Mouse (Mus musculus): Measurements from ENCODE around the gene 1700001C02Rik. TPM values are rescaled to one million over a fixed set of nuclear protein-coding genes. Genes with fewer than 3 reads are reported as not detected.

1700001C02Rik gene
- not detected in 2 replicates for polyA plus RNA-seq (2015; fragmentation: Nextera tagmentation; extraction: Ambion mirVana)

DNA sequence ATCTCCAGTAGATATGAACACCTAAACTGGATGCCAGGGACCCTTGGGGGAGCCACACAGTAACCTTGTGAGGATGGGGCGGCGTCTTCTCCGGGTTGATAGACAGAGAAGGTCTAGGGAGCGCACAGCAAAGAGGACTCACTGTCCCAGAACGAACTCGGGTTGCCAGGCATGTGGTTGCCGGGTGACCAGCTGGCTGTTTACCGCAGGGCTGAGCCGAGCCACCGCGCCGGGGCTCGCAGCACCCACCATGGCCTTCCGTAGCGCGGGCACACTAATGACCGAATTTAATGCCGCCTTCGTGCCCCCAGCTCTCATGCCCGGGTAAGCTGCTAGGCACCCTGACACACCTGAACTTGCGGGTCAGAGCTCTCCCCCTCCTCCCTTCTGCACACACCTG is at the start of gene 1700001C02Rik:
1700001C02Rik (plus strand) TSS at position 187 of the 400 bp plus-strand sequence.
- Histone ChIP-seq H3K27me3 (replicated peaks; ENCODE audit: control insufficient read depth, insufficient read depth, low read length) (peaks cover 5% of the 10 kb centered on the region; the same call in 1 of the 2 replicates), H3K9me3 (ENCODE audit: control insufficient read depth, low read length) (no peaks in the 10 kb centered on the region), H3K4me3 (ENCODE audit: low read length) (peak within 1 kb of the TSS; percentile 21), H3K36me3 (ENCODE audit: control insufficient read depth, insufficient read depth, low read length) (no peaks in the 10 kb centered on the region), H3K27ac (ENCODE audit: low read length) (no peak within 1 kb of the TSS), H3K4me1 (ENCODE audit: control insufficient read depth, insufficient read depth, low read length) (peaks cover 5% of the 10 kb centered on the region; the same call in 1 of the 2 replicates), H3K9ac (ENCODE audit: low read depth, low read length) (peak within 1 kb of the TSS; percentile 20; the same call in 1 of the 2 replicates), H3K4me2 (ENCODE audit: low read depth, low read length) (peak within 1 kb of the TSS; percentile 45)
- ATAC-seq = no peak
- 16% methylated on average over 21 of the region's 21 CpGs for WGBS

DNA sequence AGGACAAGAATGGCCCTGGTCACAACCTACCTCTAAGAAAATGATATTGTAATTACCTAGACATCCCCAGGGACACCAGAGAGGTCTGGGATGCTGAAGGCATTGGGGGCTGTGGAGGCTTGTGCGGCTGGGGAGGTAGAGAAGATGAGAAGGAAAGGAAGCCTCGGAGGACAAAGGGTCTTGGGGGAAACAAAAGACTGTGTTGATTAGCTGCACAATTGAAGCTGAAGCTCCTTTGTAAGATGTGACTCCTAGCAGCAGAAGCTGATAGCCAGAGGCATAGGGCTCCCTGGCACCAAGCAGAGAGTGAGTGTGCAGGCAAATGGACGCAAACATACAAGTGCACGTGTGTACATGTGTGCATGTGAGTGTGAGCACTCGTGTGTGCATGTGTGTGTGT is 49.2 kb upstream of the 1700001C02Rik start:
- Histone ChIP-seq H3K4me3 (ENCODE audit: low read length) (no peak overlapping the region), H3K36me3 (ENCODE audit: control insufficient read depth, insufficient read depth, low read length) (no peaks in the 10 kb centered on the region), H3K4me2 (ENCODE audit: low read depth, low read length) (no peak overlapping the region), H3K9me3 (ENCODE audit: control insufficient read depth, low read length) (no peaks in the 10 kb centered on the region), H3K27ac (ENCODE audit: low read length) (no peak overlapping the region), H3K9ac (ENCODE audit: low read depth, low read length) (no peak overlapping the region), H3K27me3 (replicated peaks; ENCODE audit: control insufficient read depth, insufficient read depth, low read length) (no peaks in the 10 kb centered on the region), H3K4me1 (ENCODE audit: control insufficient read depth, insufficient read depth, low read length) (no peaks in the 10 kb centered on the region)
- WGBS = 63% methylated on average over 5 of the region's 5 CpGs
- no peak for ATAC-seq

DNA sequence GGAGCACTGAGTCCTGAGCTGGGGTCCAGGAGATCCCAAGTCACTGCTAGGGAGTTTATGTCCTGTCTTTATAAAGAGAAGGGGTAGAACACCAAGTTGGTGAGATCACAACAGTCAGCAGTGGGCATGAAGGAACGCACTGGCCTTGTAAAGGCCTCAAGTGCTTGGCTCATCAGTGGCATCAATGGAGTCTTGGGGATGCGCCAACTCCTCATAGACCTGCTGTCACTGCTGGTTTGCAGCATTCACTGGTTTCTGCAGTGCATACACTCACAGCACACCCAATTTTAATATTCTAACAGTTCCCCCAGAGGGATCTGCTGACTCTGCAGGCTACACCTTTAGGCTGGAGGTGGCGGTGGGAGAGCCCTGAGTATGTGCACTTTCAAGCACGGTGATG is 42.7 kb upstream of the 1700001C02Rik start:
- peaks cover 5% of the 10 kb centered on the region; the same call in 1 of the 2 replicates for H3K4me1 ChIP-seq (ENCODE audit: control insufficient read depth, insufficient read depth, low read length)
- H3K36me3 ChIP-seq (ENCODE audit: control insufficient read depth, insufficient read depth, low read length) = no peaks in the 10 kb centered on the region
- 75% methylated on average over 4 of the region's 4 CpGs for WGBS
- no peak for ATAC-seq
- H3K9ac ChIP-seq (ENCODE audit: low read depth, low read length) = no peak overlapping the region
- no peak overlapping the region for H3K4me3 ChIP-seq (ENCODE audit: low read length)
- no peak overlapping the region for H3K27ac ChIP-seq (ENCODE audit: low read length)
- no peaks in the 10 kb centered on the region for H3K9me3 ChIP-seq (ENCODE audit: control insufficient read depth, low read length)
- H3K4me2 ChIP-seq (ENCODE audit: low read depth, low read length) = no peak overlapping the region
- H3K27me3 ChIP-seq (replicated peaks; ENCODE audit: control insufficient read depth, insufficient read depth, low read length) = no peaks in the 10 kb centered on the region

DNA sequence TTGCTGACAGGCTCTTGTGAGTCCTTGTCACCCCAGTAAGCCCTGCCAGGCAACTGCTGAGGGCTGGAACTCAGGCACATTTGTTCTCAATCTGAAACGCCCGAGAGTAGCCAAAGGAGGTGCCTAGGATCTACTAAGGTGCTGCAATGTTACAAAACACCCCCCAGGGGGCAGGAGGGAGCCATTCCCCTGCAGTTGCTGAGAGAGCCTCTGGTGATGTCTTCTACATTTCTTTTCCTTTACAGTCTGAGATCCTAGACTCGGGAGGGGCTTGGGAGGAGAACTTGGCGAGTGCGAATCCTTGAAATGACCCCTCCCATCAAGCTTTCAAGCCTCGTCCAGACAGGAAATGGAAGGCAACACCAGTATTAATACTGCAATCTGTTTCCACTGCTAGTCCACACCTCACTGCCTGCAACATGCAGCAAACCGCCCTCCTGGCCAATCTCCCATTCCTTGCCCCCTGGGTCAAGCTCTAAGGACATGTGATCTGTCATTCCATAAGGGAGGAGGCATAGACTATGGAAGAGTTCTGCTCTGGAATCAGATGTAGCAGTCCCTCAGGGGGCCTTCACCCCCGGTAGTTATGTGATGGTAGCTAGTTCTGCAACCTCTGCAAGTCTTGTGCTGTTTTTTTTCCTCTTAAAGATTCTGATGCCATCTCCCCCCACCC is 42.1 kb upstream of the 1700001C02Rik start:
- Histone ChIP-seq H3K27me3 (replicated peaks; ENCODE audit: control insufficient read depth, insufficient read depth, low read length) (no peaks in the 10 kb centered on the region), H3K36me3 (ENCODE audit: control insufficient read depth, insufficient read depth, low read length) (no peaks in the 10 kb centered on the region), H3K9me3 (ENCODE audit: control insufficient read depth, low read length) (no peaks in the 10 kb centered on the region), H3K4me2 (ENCODE audit: low read depth, low read length) (no peak overlapping the region), H3K9ac (ENCODE audit: low read depth, low read length) (no peak overlapping the region), H3K4me1 (ENCODE audit: control insufficient read depth, insufficient read depth, low read length) (peaks cover 5% of the 10 kb centered on the region; the same call in 1 of the 2 replicates), H3K4me3 (ENCODE audit: low read length) (no peak overlapping the region), H3K27ac (ENCODE audit: low read length) (no peak overlapping the region)
- ATAC-seq = peak; percentile 66
- WGBS = 22% methylated on average over 8 of the region's 8 CpGs

DNA sequence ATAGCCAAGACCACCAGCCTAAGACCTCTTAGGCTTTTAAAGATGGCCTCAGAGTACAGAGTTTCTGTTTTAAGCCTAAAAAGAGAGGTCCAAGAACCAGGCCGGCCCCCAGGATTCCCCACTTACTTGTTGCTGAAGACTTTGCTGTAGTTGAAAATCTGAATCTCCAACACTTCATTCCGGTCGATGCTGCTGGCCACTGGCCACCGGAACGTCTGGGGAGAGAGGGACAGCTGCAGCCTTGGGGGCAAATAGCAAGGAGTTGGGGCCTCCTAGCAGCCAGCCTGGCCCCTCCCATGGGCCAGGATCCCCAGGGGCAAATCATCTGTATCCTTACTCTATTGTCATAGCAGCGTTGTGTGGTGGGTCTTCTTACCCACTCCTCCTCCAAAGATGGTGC is 38.4 kb upstream of the 1700001C02Rik start:
- Histone ChIP-seq H3K27ac (ENCODE audit: low read length) (no peak overlapping the region), H3K9ac (ENCODE audit: low read depth, low read length) (no peak overlapping the region), H3K4me3 (ENCODE audit: low read length) (no peak overlapping the region), H3K4me1 (ENCODE audit: control insufficient read depth, insufficient read depth, low read length) (peaks cover 5% of the 10 kb centered on the region; the same call in 1 of the 2 replicates), H3K4me2 (ENCODE audit: low read depth, low read length) (no peak overlapping the region), H3K27me3 (replicated peaks; ENCODE audit: control insufficient read depth, insufficient read depth, low read length) (no peaks in the 10 kb centered on the region), H3K36me3 (ENCODE audit: control insufficient read depth, insufficient read depth, low read length) (no peaks in the 10 kb centered on the region), H3K9me3 (ENCODE audit: control insufficient read depth, low read length) (no peaks in the 10 kb centered on the region)
- 84% methylated on average over 6 of the region's 6 CpGs for WGBS
- ATAC-seq = no peak

DNA sequence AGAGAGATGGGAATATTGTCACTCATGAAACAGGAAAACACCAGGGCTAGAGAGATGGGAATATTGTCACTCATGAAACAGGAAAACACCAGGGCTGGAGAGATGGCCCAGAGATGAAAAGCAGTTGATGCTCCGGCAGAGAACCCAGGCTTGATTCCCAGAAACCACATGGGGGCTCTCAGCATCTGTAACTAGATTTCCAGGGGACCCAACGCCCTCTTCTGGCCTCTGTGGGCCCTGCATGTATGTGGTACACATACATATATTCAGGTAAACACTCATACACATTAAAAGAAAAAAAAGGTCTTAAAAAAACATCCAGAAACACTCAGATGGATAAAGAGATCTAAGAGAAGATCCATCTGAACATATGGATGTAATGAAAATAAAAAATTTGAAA is 26.9 kb upstream of the 1700001C02Rik start:
- Histone ChIP-seq H3K9ac (ENCODE audit: low read depth, low read length) (no peak overlapping the region), H3K27ac (ENCODE audit: low read length) (no peak overlapping the region), H3K4me2 (ENCODE audit: low read depth, low read length) (no peak overlapping the region), H3K9me3 (ENCODE audit: control insufficient read depth, low read length) (no peaks in the 10 kb centered on the region), H3K36me3 (ENCODE audit: control insufficient read depth, insufficient read depth, low read length) (no peaks in the 10 kb centered on the region), H3K4me1 (ENCODE audit: control insufficient read depth, insufficient read depth, low read length) (no peaks in the 10 kb centered on the region), H3K27me3 (replicated peaks; ENCODE audit: control insufficient read depth, insufficient read depth, low read length) (no peaks in the 10 kb centered on the region), H3K4me3 (ENCODE audit: low read length) (no peak overlapping the region)
- ATAC-seq = no peak
- 51% methylated on average over 2 of the region's 2 CpGs for WGBS

DNA sequence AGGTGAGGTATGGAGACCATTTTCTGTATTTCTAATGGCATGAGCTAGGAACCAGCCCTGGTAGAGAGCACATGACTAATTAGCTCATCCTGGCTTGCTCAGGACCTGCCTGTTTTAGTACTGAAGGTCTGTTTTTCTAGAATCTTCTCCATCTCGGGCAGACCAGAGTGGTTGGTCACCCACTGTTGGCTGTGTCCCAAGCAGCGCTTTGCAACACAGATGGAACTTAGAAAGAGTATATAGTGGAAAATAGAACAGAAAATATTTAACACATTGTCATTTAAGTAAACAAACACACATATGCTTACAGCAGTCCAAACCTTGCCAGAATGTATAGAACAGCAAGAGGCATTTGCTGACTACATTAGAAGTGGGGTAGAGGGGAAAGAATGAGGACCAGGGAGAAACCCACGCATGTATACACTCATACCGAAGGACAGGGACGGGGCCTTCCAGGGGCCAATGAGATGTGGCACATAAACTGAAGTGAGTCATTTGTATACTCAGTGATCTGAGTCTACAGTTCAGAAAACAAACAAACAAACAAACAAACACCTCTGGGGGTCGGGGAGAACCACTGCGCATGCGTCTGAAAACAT is 25.4 kb upstream of the 1700001C02Rik start:
- no peak overlapping the region for H3K4me3 ChIP-seq (ENCODE audit: low read length)
- no peak overlapping the region for H3K4me2 ChIP-seq (ENCODE audit: low read depth, low read length)
- no peak overlapping the region for H3K9ac ChIP-seq (ENCODE audit: low read depth, low read length)
- no peaks in the 10 kb centered on the region for H3K4me1 ChIP-seq (ENCODE audit: control insufficient read depth, insufficient read depth, low read length)
- no peaks in the 10 kb centered on the region for H3K27me3 ChIP-seq (replicated peaks; ENCODE audit: control insufficient read depth, insufficient read depth, low read length)
- H3K9me3 ChIP-seq (ENCODE audit: control insufficient read depth, low read length) = no peaks in the 10 kb centered on the region
- WGBS = 84% methylated on average over 8 of the region's 8 CpGs
- no peak overlapping the region for H3K27ac ChIP-seq (ENCODE audit: low read length)
- H3K36me3 ChIP-seq (ENCODE audit: control insufficient read depth, insufficient read depth, low read length) = no peaks in the 10 kb centered on the region
- no peak for ATAC-seq

DNA sequence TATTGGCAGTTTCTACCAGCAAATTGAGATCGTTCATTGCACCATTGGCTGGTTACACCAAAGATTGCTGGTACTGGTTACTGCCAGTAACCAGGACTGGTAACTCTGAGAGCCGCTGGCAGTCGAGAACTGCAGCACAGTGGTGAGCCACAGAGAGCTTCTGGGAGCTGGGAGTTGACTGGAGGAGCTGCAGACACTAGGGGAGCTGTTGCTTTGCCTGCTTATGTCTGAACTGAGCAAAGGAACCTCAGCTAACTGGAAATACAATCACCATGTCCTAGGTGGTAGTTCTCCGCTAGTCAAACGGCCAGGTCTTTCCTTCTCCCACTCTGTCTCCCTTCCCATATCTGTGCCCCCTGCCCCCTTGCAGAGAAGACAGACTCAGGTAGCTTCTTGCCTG is 23.7 kb upstream of the 1700001C02Rik start:
- Histone ChIP-seq H3K4me2 (ENCODE audit: low read depth, low read length) (no peak overlapping the region), H3K9ac (ENCODE audit: low read depth, low read length) (no peak overlapping the region), H3K36me3 (ENCODE audit: control insufficient read depth, insufficient read depth, low read length) (no peaks in the 10 kb centered on the region), H3K4me1 (ENCODE audit: control insufficient read depth, insufficient read depth, low read length) (no peaks in the 10 kb centered on the region), H3K27ac (ENCODE audit: low read length) (no peak overlapping the region), H3K9me3 (ENCODE audit: control insufficient read depth, low read length) (no peaks in the 10 kb centered on the region), H3K4me3 (ENCODE audit: low read length) (no peak overlapping the region), H3K27me3 (replicated peaks; ENCODE audit: control insufficient read depth, insufficient read depth, low read length) (no peaks in the 10 kb centered on the region)
- 70% methylated on average over 5 of the region's 5 CpGs for WGBS
- no peak for ATAC-seq

DNA sequence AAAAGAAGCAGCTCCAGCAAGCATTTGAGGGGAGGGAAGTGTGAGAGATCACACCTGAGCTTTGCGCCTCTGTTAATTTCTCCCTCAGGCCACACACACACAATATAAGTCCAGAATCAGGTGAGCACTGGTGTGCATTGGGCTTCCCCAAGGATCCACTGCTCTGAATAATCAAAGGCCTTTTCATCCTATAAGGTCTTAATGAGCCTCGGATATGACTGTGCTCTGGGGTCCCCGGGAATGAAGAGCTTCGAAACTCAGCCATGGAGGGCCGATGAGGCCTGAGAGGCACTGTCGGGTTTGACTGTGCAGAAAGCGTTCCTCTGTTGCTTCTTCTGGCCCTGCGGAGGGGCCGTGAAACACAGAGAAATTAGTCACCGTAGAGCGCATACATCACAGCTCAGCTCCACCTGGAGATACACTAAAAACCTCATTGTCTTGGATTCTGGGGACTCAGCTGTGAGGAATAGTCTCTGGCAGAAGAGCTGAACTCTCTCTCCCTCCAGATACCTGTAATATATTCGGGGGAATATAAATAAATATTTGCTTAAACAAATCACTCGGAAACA is 21.4 kb upstream of the 1700001C02Rik start:
- Histone ChIP-seq H3K9ac (ENCODE audit: low read depth, low read length) (no peak overlapping the region), H3K27me3 (replicated peaks; ENCODE audit: control insufficient read depth, insufficient read depth, low read length) (no peaks in the 10 kb centered on the region), H3K36me3 (ENCODE audit: control insufficient read depth, insufficient read depth, low read length) (no peaks in the 10 kb centered on the region), H3K9me3 (ENCODE audit: control insufficient read depth, low read length) (no peaks in the 10 kb centered on the region), H3K27ac (ENCODE audit: low read length) (no peak overlapping the region), H3K4me1 (ENCODE audit: control insufficient read depth, insufficient read depth, low read length) (no peaks in the 10 kb centered on the region), H3K4me2 (ENCODE audit: low read depth, low read length) (no peak overlapping the region), H3K4me3 (ENCODE audit: low read length) (no peak overlapping the region)
- 78% methylated on average over 13 of the region's 13 CpGs for WGBS
- no peak for ATAC-seq

All from intestine, embryonic 16.5 days (tissue).